Comparison of ENCODE assay signal across 12 mouse cellular contexts in genomic region chr9:111408427-111408826, GRCm38 (mm10). TPM values are rescaled to one million over a fixed set of nuclear protein-coding genes. Genes with fewer than 3 reads are reported as not detected.
"Had no signal": no experiment of that assay in that cellular context is flagged by ENCODE, and none has a peak within 500 bp of the region (broad histone marks: within the 10 kb centered on the region; RNA-seq: fewer than 3 reads in every experiment).

No protein-coding gene starts in this region.

- H3K9ac ChIP-seq: intestine, embryonic 15.5 days; limb, embryonic 13.5 days; liver, embryonic 14.5 days; neural tube, embryonic 15.5 days had no signal

- H3K27me3 ChIP-seq: intestine, embryonic 15.5 days; limb, embryonic 13.5 days; neural tube, embryonic 15.5 days had no signal

- H3K4me3 ChIP-seq: intestine, embryonic 15.5 days; limb, embryonic 13.5 days; midbrain, embryonic 10.5 days; myocyte; neural tube, embryonic 15.5 days had no signal

- H3K36me3 ChIP-seq: intestine, embryonic 15.5 days; limb, embryonic 13.5 days; midbrain, embryonic 10.5 days; neural tube, embryonic 15.5 days had no signal

- H3K4me2 ChIP-seq: intestine, embryonic 15.5 days; limb, embryonic 13.5 days; neural tube, embryonic 15.5 days had no signal

- H3K27ac ChIP-seq: intestine, embryonic 15.5 days; limb, embryonic 13.5 days; liver, embryonic 14.5 days; midbrain, embryonic 10.5 days; neural tube, embryonic 15.5 days had no signal

- DNase-seq: kidney, adult 18-20 months; kidney, postnatal 14 days; lung, adult 2 months; midbrain, embryonic 14.5 days; thymus, postnatal 4 days had no signal

- H3K9me3 ChIP-seq: intestine, embryonic 15.5 days; limb, embryonic 13.5 days; midbrain, embryonic 10.5 days; neural tube, embryonic 15.5 days had no signal

RNA-seq across cellular contexts. Expression of gene Dclk3, which starts 30.5 kb away (rescaled TPM):
- total RNA-seq: megakaryocyte, adult 5-6 weeks had no signal
- polyA plus RNA-seq: myocyte had no signal
